Mouse (Mus musculus): ENCODE measurements at regions not wholly inside any gene's neighbourhood (a gene's known extent, or its start where the extent isn't known, plus 50 kb on each side); places are given as distances from the start of the nearest gene placed in this dataset.

DNA sequence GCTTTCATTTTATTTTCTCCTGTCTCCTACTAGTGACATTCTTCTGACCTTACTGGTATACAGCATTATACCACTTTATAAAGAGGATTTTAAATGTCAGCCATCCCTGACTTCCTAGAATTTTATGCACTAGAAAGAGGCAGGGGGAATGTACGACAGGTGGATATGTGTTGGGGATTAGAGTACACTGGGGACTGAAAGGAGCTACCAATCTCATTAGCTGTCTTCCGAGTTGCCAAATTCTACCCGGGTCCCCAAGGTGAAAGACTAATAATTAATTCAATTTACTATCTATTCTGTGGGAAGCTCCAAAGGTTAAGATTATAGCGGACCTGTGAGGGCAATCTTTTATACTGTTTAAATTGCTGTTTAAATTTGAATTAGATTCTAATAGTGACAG, 1142.1 kb downstream of the D3Ertd751e start:
- TF ChIP-seq CTCF (IDR thresholded peaks at IDR 0.05; ENCODE audit: low read depth) (no peak), EP300 (IDR thresholded peaks at IDR 0.05; ENCODE audit: low read depth) (no peak)

Data from liver, postnatal 0 days (tissue).